Mouse (Mus musculus): ENCODE results near the gene Fras1.

DNA sequence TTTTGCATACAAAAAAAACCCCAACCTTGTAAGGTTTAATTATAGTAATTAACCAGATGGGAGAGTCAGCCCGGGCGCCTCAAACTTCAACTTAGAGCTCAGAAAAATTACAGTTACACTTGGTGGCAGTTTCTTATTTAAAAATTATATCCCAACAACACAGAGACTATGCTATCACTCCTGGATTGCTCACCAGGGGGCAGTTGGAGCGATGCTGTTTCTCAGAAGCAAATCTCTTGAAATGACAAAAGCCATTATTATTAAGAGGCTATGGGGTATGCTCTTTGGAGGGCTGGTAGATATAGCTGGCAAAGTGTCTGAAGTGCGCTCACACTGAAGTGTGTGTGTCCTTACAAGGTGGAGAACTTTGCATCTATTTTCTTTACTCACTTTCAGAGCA is 2.5 kb downstream of the Fras1 start:
- no peak for TF ChIP-seq CTCF (IDR thresholded peaks at IDR 0.05; ENCODE audit: control insufficient read depth, insufficient read depth, insufficient replicate concordance, low read depth, low read length)
- TF ChIP-seq POLR2A (IDR thresholded peaks at IDR 0.05; ENCODE audit: control insufficient read depth, low read depth, low read length), result no peak

Data from testis, adult 2 months (tissue).